Mouse (Mus musculus): Measurements from ENCODE around the gene Uhrf1bp1l. TPM values are rescaled to one million over a fixed set of nuclear protein-coding genes. Genes with fewer than 3 reads are reported as not detected.

Gene Uhrf1bp1l
- polyA plus RNA-seq, 1 experiment from 2014 or later, result 32.8 TPM

GRCm38 (mm10) chr10:89776029-89776428 is 31.2 kb downstream of the Uhrf1bp1l start:
- Histone ChIP-seq H3K36me3 (peaks cover 12% of the 10 kb centered on the region), H3K27ac (replicated peaks) (no peak overlapping the region), H3K4me3 (no peak overlapping the region), H3K9me3 (no peaks in the 10 kb centered on the region), H3K4me1 (no peaks in the 10 kb centered on the region), H3K9ac (replicated peaks) (no peak overlapping the region), H3K4me2 (replicated peaks) (no peak overlapping the region), H3K27me3 (no peaks in the 10 kb centered on the region)
- no peak for ATAC-seq (ENCODE audit: low FRiP score, low read depth)
- WGBS, result 93% methylated on average over 6 of the region's 6 CpGs

GRCm38 (mm10) chr10:89791870-89792269 is 47.1 kb downstream of the Uhrf1bp1l start:
- no peak for ATAC-seq (ENCODE audit: low FRiP score, low read depth)
- Histone ChIP-seq H3K4me2 (replicated peaks) (no peak overlapping the region), H3K27me3 (no peaks in the 10 kb centered on the region), H3K27ac (replicated peaks) (no peak overlapping the region), H3K36me3 (peaks cover 8% of the 10 kb centered on the region; the same call in 1 of the 2 replicates), H3K4me3 (no peak overlapping the region), H3K9ac (replicated peaks) (no peak overlapping the region), H3K9me3 (no peaks in the 10 kb centered on the region), H3K4me1 (no peaks in the 10 kb centered on the region)
- WGBS, result 97% methylated on average over 4 of the region's 4 CpGs

- 91% methylated on average over 6 of the region's 6 CpGs for WGBS
- no peaks in the 10 kb centered on the region for H3K9me3 ChIP-seq
Observed at GRCm38 (mm10) chr10:89794121-89794520, 49.3 kb downstream of the Uhrf1bp1l start.

GRCm38 (mm10) chr10:89819146-89819545 is 74.4 kb downstream of the Uhrf1bp1l start:
- Histone ChIP-seq H3K4me1 (no peaks in the 10 kb centered on the region), H3K9ac (replicated peaks) (no peak overlapping the region), H3K4me2 (replicated peaks) (no peak overlapping the region), H3K4me3 (no peak overlapping the region), H3K27ac (replicated peaks) (no peak overlapping the region), H3K9me3 (no peaks in the 10 kb centered on the region), H3K36me3 (peaks cover 13% of the 10 kb centered on the region), H3K27me3 (no peaks in the 10 kb centered on the region)
- ATAC-seq (ENCODE audit: low FRiP score, low read depth), result no peak
- 92% methylated on average over 4 of the region's 4 CpGs for whole genome bisulfite sequencing

More at GRCm38 (mm10) chr10:89794121-89794520, 49.3 kb downstream of the Uhrf1bp1l start:
- no peaks in the 10 kb centered on the region for H3K4me1 ChIP-seq
- no peak overlapping the region for H3K4me2 ChIP-seq (replicated peaks)
- H3K36me3 ChIP-seq, result peaks cover 8% of the 10 kb centered on the region; the same call in 1 of the 2 replicates
- no peaks in the 10 kb centered on the region for H3K27me3 ChIP-seq
- H3K9ac ChIP-seq (replicated peaks), result no peak overlapping the region
- no peak overlapping the region for H3K27ac ChIP-seq (replicated peaks)
- ATAC-seq (ENCODE audit: low FRiP score, low read depth), result no peak
- no peak overlapping the region for H3K4me3 ChIP-seq

GRCm38 (mm10) chr10:89823906-89824305 is 79.1 kb downstream of the Uhrf1bp1l start:
- Histone ChIP-seq H3K4me3 (no peak overlapping the region), H3K4me2 (replicated peaks) (no peak overlapping the region), H3K36me3 (no peaks in the 10 kb centered on the region), H3K9me3 (no peaks in the 10 kb centered on the region), H3K4me1 (no peaks in the 10 kb centered on the region), H3K27me3 (no peaks in the 10 kb centered on the region), H3K9ac (replicated peaks) (no peak overlapping the region), H3K27ac (replicated peaks) (no peak overlapping the region)
- no peak; the same call in 1 of the 2 replicates for ATAC-seq (ENCODE audit: low FRiP score, low read depth)
- 35% methylated on average over 2 of the region's 2 CpGs for WGBS

- ATAC-seq (ENCODE audit: low FRiP score, low read depth), result no peak
- no peaks in the 10 kb centered on the region for H3K36me3 ChIP-seq
- no peak overlapping the region for H3K9ac ChIP-seq (replicated peaks)
- no peaks in the 10 kb centered on the region for H3K9me3 ChIP-seq
- H3K4me1 ChIP-seq, result no peaks in the 10 kb centered on the region
- WGBS, result 66% methylated on average over 3 of the region's 3 CpGs
- no peak overlapping the region for H3K27ac ChIP-seq (replicated peaks)
- no peak overlapping the region for H3K4me2 ChIP-seq (replicated peaks)
- no peak overlapping the region for H3K4me3 ChIP-seq
- no peaks in the 10 kb centered on the region for H3K27me3 ChIP-seq
Observed at GRCm38 (mm10) chr10:89826896-89827295, 82.1 kb downstream of the Uhrf1bp1l start.

- ATAC-seq (ENCODE audit: low FRiP score, low read depth), result no peak
Observed at GRCm38 (mm10) chr10:89832334-89832733, 87.5 kb downstream of the Uhrf1bp1l start.

GRCm38 (mm10) chr10:89833166-89833565 is 88.4 kb downstream of the Uhrf1bp1l start:
- no peak overlapping the region for H3K27ac ChIP-seq (replicated peaks)
- no peak overlapping the region for H3K4me2 ChIP-seq (replicated peaks)
- H3K27me3 ChIP-seq, result no peaks in the 10 kb centered on the region
- no peaks in the 10 kb centered on the region for H3K9me3 ChIP-seq
- WGBS, result 92% methylated on average over 10 of the region's 10 CpGs
- no peak for ATAC-seq (ENCODE audit: low FRiP score, low read depth)
- no peaks in the 10 kb centered on the region for H3K4me1 ChIP-seq
- H3K36me3 ChIP-seq, result no peaks in the 10 kb centered on the region
- H3K9ac ChIP-seq (replicated peaks), result no peak overlapping the region
- no peak overlapping the region for H3K4me3 ChIP-seq

More at GRCm38 (mm10) chr10:89832334-89832733, 87.5 kb downstream of the Uhrf1bp1l start:
- Histone ChIP-seq H3K9ac (replicated peaks) (no peak overlapping the region), H3K27ac (replicated peaks) (no peak overlapping the region), H3K4me2 (replicated peaks) (no peak overlapping the region), H3K4me1 (no peaks in the 10 kb centered on the region), H3K4me3 (no peak overlapping the region), H3K36me3 (no peaks in the 10 kb centered on the region), H3K9me3 (no peaks in the 10 kb centered on the region), H3K27me3 (no peaks in the 10 kb centered on the region)
- WGBS, result 81% methylated on average over 4 of the region's 4 CpGs

- H3K4me2 ChIP-seq (replicated peaks), result no peak overlapping the region
- H3K27me3 ChIP-seq, result no peaks in the 10 kb centered on the region
- no peak overlapping the region for H3K9ac ChIP-seq (replicated peaks)
- no peaks in the 10 kb centered on the region for H3K4me1 ChIP-seq
- 38% methylated on average over 3 of the region's 3 CpGs for WGBS
- H3K27ac ChIP-seq (replicated peaks), result no peak overlapping the region
- no peak overlapping the region for H3K4me3 ChIP-seq
- no peak for ATAC-seq (ENCODE audit: low FRiP score, low read depth)
- H3K36me3 ChIP-seq, result no peaks in the 10 kb centered on the region
- no peaks in the 10 kb centered on the region for H3K9me3 ChIP-seq
Observed at GRCm38 (mm10) chr10:89837476-89837875, 92.7 kb downstream of the Uhrf1bp1l start.

- WGBS, result 83% methylated on average over 3 of the region's 3 CpGs
- no peaks in the 10 kb centered on the region for H3K27me3 ChIP-seq
- H3K4me2 ChIP-seq (replicated peaks), result no peak overlapping the region
- H3K4me3 ChIP-seq, result no peak overlapping the region
- no peak for ATAC-seq (ENCODE audit: low FRiP score, low read depth)
- no peaks in the 10 kb centered on the region for H3K4me1 ChIP-seq
- no peaks in the 10 kb centered on the region for H3K36me3 ChIP-seq
- H3K9me3 ChIP-seq, result no peaks in the 10 kb centered on the region
- H3K9ac ChIP-seq (replicated peaks), result no peak overlapping the region
- no peak overlapping the region for H3K27ac ChIP-seq (replicated peaks)
Observed at GRCm38 (mm10) chr10:89838834-89839233, 94.0 kb downstream of the Uhrf1bp1l start.

GRCm38 (mm10) chr10:89850951-89851350 is 106.2 kb downstream of the Uhrf1bp1l start:
- ATAC-seq (ENCODE audit: low FRiP score, low read depth), result no peak
- WGBS, result 97% methylated on average over 6 of the region's 6 CpGs
- no peaks in the 10 kb centered on the region for H3K9me3 ChIP-seq
- H3K4me1 ChIP-seq, result no peaks in the 10 kb centered on the region
- no peak overlapping the region for H3K4me2 ChIP-seq (replicated peaks)
- no peak overlapping the region for H3K4me3 ChIP-seq
- no peaks in the 10 kb centered on the region for H3K36me3 ChIP-seq
- H3K9ac ChIP-seq (replicated peaks), result no peak overlapping the region
- H3K27me3 ChIP-seq, result no peaks in the 10 kb centered on the region
- no peak overlapping the region for H3K27ac ChIP-seq (replicated peaks)

GRCm38 (mm10) chr10:89855251-89855875 is 110.6 kb downstream of the Uhrf1bp1l start:
- Histone ChIP-seq H3K4me1 (no peaks in the 10 kb centered on the region), H3K36me3 (no peaks in the 10 kb centered on the region), H3K9me3 (no peaks in the 10 kb centered on the region), H3K27me3 (no peaks in the 10 kb centered on the region), H3K9ac (replicated peaks) (no peak overlapping the region), H3K4me3 (no peak overlapping the region), H3K27ac (replicated peaks) (no peak overlapping the region), H3K4me2 (replicated peaks) (no peak overlapping the region)
- ATAC-seq (ENCODE audit: low FRiP score, low read depth), result no peak
- WGBS, result 84% methylated on average over 5 of the region's 5 CpGs

- Histone ChIP-seq H3K4me1 (no peaks in the 10 kb centered on the region), H3K27me3 (no peaks in the 10 kb centered on the region), H3K9ac (replicated peaks) (no peak overlapping the region), H3K4me2 (replicated peaks) (no peak overlapping the region), H3K27ac (replicated peaks) (no peak overlapping the region), H3K36me3 (no peaks in the 10 kb centered on the region), H3K4me3 (no peak overlapping the region), H3K9me3 (no peaks in the 10 kb centered on the region)
- ATAC-seq (ENCODE audit: low FRiP score, low read depth), result no peak
- WGBS, result 92% methylated on average over 7 of the region's 7 CpGs
Observed at GRCm38 (mm10) chr10:89856286-89856685, 111.5 kb downstream of the Uhrf1bp1l start.
